Mouse (Mus musculus): ENCODE measurements around the gene Olfr9. TPM values are rescaled to one million over a fixed set of nuclear protein-coding genes. Genes with fewer than 3 reads are reported as not detected.
"Not testable (repeated sequence)": the region's sequence is repeated elsewhere in the genome, so short reads cannot be mapped to it uniquely, and the experiment has no call there.

Gene Olfr9
- not detected in 2 replicates for polyA plus RNA-seq (2015; fragmentation: Nextera tagmentation; extraction: Ambion mirVana)

GRCm38 (mm10) chr10:128989131-128989530 is at the start of gene Olfr9:
TSS of gene Olfr9 (plus strand) at chr10:128989431.
- H3K9me3 ChIP-seq (replicated peaks; ENCODE audit: control insufficient read depth, low read length); H3K27ac ChIP-seq (ENCODE audit: low read length); H3K9ac ChIP-seq (ENCODE audit: low read length); H3K36me3 ChIP-seq (ENCODE audit: control insufficient read depth, insufficient read depth); H3K4me3 ChIP-seq (ENCODE audit: low read length); ATAC-seq (replicated peaks; ENCODE audit: extremely low read depth, insufficient read depth, low FRiP score); H3K27me3 ChIP-seq (ENCODE audit: control insufficient read depth, insufficient read depth, low read length); H3K4me1 ChIP-seq (ENCODE audit: control insufficient read depth, insufficient read depth, low read length); H3K4me2 ChIP-seq (ENCODE audit: low read depth, low read length): not testable (repeated sequence)
- 58% methylated on average over 1 of the region's 1 CpGs for WGBS

GRCm38 (mm10) chr10:128940475-128941061 is 48.7 kb upstream of the Olfr9 start:
- no peak for ATAC-seq (replicated peaks; ENCODE audit: extremely low read depth, insufficient read depth, low FRiP score)
- Histone ChIP-seq H3K9me3 (replicated peaks; ENCODE audit: control insufficient read depth, low read length) (no peaks in the 10 kb centered on the region), H3K4me3 (ENCODE audit: low read length) (no peak overlapping the region), H3K27ac (ENCODE audit: low read length) (no peak overlapping the region), H3K4me2 (ENCODE audit: low read depth, low read length) (no peak overlapping the region), H3K36me3 (ENCODE audit: control insufficient read depth, insufficient read depth) (no peaks in the 10 kb centered on the region), H3K4me1 (ENCODE audit: control insufficient read depth, insufficient read depth, low read length) (no peaks in the 10 kb centered on the region), H3K9ac (ENCODE audit: low read length) (no peak overlapping the region), H3K27me3 (ENCODE audit: control insufficient read depth, insufficient read depth, low read length) (peaks cover 4% of the 10 kb centered on the region)
- 76% methylated on average over 10 of the region's 10 CpGs for WGBS

GRCm38 (mm10) chr10:128945675-128946074 is 43.6 kb upstream of the Olfr9 start:
- 13% methylated on average over 3 of the region's 3 CpGs for WGBS
- Histone ChIP-seq H3K36me3 (ENCODE audit: control insufficient read depth, insufficient read depth) (no peaks in the 10 kb centered on the region), H3K4me2 (ENCODE audit: low read depth, low read length) (no peak overlapping the region), H3K9me3 (replicated peaks; ENCODE audit: control insufficient read depth, low read length) (no peaks in the 10 kb centered on the region), H3K4me1 (ENCODE audit: control insufficient read depth, insufficient read depth, low read length) (no peaks in the 10 kb centered on the region), H3K27me3 (ENCODE audit: control insufficient read depth, insufficient read depth, low read length) (peaks cover 2% of the 10 kb centered on the region; the same call in 1 of the 2 replicates), H3K9ac (ENCODE audit: low read length) (no peak overlapping the region), H3K4me3 (ENCODE audit: low read length) (no peak overlapping the region), H3K27ac (ENCODE audit: low read length) (no peak overlapping the region)
- ATAC-seq (replicated peaks; ENCODE audit: extremely low read depth, insufficient read depth, low FRiP score): no peak

- WGBS: 85% methylated on average over 4 of the region's 4 CpGs
- H3K4me1 ChIP-seq (ENCODE audit: control insufficient read depth, insufficient read depth, low read length): no peaks in the 10 kb centered on the region
- H3K4me3 ChIP-seq (ENCODE audit: low read length): no peak overlapping the region
- no peak overlapping the region for H3K9ac ChIP-seq (ENCODE audit: low read length)
- no peak overlapping the region for H3K4me2 ChIP-seq (ENCODE audit: low read depth, low read length)
- H3K9me3 ChIP-seq (replicated peaks; ENCODE audit: control insufficient read depth, low read length): no peaks in the 10 kb centered on the region
- no peaks in the 10 kb centered on the region; the same call in 1 of the 2 replicates for H3K27me3 ChIP-seq (ENCODE audit: control insufficient read depth, insufficient read depth, low read length)
- H3K27ac ChIP-seq (ENCODE audit: low read length): no peak overlapping the region
- H3K36me3 ChIP-seq (ENCODE audit: control insufficient read depth, insufficient read depth): no peaks in the 10 kb centered on the region
- no peak for ATAC-seq (replicated peaks; ENCODE audit: extremely low read depth, insufficient read depth, low FRiP score)
Observed at GRCm38 (mm10) chr10:128947496-128947895, 41.7 kb upstream of the Olfr9 start.

GRCm38 (mm10) chr10:128950208-128950887 is 38.9 kb upstream of the Olfr9 start:
- Histone ChIP-seq H3K36me3 (ENCODE audit: control insufficient read depth, insufficient read depth) (no peaks in the 10 kb centered on the region), H3K4me3 (ENCODE audit: low read length) (no peak overlapping the region), H3K4me1 (ENCODE audit: control insufficient read depth, insufficient read depth, low read length) (no peaks in the 10 kb centered on the region), H3K27me3 (ENCODE audit: control insufficient read depth, insufficient read depth, low read length) (no peaks in the 10 kb centered on the region), H3K9me3 (replicated peaks; ENCODE audit: control insufficient read depth, low read length) (no peaks in the 10 kb centered on the region), H3K4me2 (ENCODE audit: low read depth, low read length) (no peak overlapping the region), H3K27ac (ENCODE audit: low read length) (no peak overlapping the region), H3K9ac (ENCODE audit: low read length) (no peak overlapping the region)
- 54% methylated on average over 16 of the region's 16 CpGs for WGBS
- ATAC-seq (replicated peaks; ENCODE audit: extremely low read depth, insufficient read depth, low FRiP score): no peak

GRCm38 (mm10) chr10:128958340-128958739 is 30.9 kb upstream of the Olfr9 start:
- 0 out of 2 replicates have a peak, but pooled peaks cover 6% of the 10 kb centered on the region for H3K4me1 ChIP-seq (ENCODE audit: control insufficient read depth, insufficient read depth, low read length)
- H3K27ac ChIP-seq (ENCODE audit: low read length): no peak overlapping the region
- H3K4me3 ChIP-seq (ENCODE audit: low read length): no peak overlapping the region
- H3K36me3 ChIP-seq (ENCODE audit: control insufficient read depth, insufficient read depth): no peaks in the 10 kb centered on the region
- no peak overlapping the region for H3K4me2 ChIP-seq (ENCODE audit: low read depth, low read length)
- no peak for ATAC-seq (replicated peaks; ENCODE audit: extremely low read depth, insufficient read depth, low FRiP score)
- no peak overlapping the region for H3K9ac ChIP-seq (ENCODE audit: low read length)
- no peaks in the 10 kb centered on the region for H3K9me3 ChIP-seq (replicated peaks; ENCODE audit: control insufficient read depth, low read length)
- 80% methylated on average over 10 of the region's 10 CpGs for WGBS
- peaks cover 2% of the 10 kb centered on the region; the same call in 1 of the 2 replicates for H3K27me3 ChIP-seq (ENCODE audit: control insufficient read depth, insufficient read depth, low read length)

GRCm38 (mm10) chr10:128960142-128960541 is 29.1 kb upstream of the Olfr9 start:
- 69% methylated on average over 4 of the region's 4 CpGs for WGBS
- Histone ChIP-seq H3K9ac (ENCODE audit: low read length) (no peak overlapping the region), H3K4me1 (ENCODE audit: control insufficient read depth, insufficient read depth, low read length) (0 out of 2 replicates have a peak, but pooled peaks cover 6% of the 10 kb centered on the region), H3K9me3 (replicated peaks; ENCODE audit: control insufficient read depth, low read length) (no peaks in the 10 kb centered on the region), H3K4me2 (ENCODE audit: low read depth, low read length) (no peak overlapping the region), H3K4me3 (ENCODE audit: low read length) (no peak overlapping the region), H3K27ac (ENCODE audit: low read length) (no peak overlapping the region), H3K36me3 (ENCODE audit: control insufficient read depth, insufficient read depth) (no peaks in the 10 kb centered on the region), H3K27me3 (ENCODE audit: control insufficient read depth, insufficient read depth, low read length) (peaks cover 2% of the 10 kb centered on the region; the same call in 1 of the 2 replicates)
- ATAC-seq (replicated peaks; ENCODE audit: extremely low read depth, insufficient read depth, low FRiP score): no peak; the same call in 1 of the 2 replicates

- Histone ChIP-seq H3K27me3 (ENCODE audit: control insufficient read depth, insufficient read depth, low read length) (peaks cover 2% of the 10 kb centered on the region; the same call in 1 of the 2 replicates), H3K4me2 (ENCODE audit: low read depth, low read length) (no peak within 1 kb of the TSS), H3K4me1 (ENCODE audit: control insufficient read depth, insufficient read depth, low read length) (0 out of 2 replicates have a peak, but pooled peaks cover 6% of the 10 kb centered on the region), H3K36me3 (ENCODE audit: control insufficient read depth, insufficient read depth) (no peaks in the 10 kb centered on the region), H3K9me3 (replicated peaks; ENCODE audit: control insufficient read depth, low read length) (no peaks in the 10 kb centered on the region), H3K27ac (ENCODE audit: low read length) (peak within 1 kb of the TSS; percentile 34; the same call in 1 of the 2 replicates), H3K9ac (ENCODE audit: low read length) (no peak within 1 kb of the TSS), H3K4me3 (ENCODE audit: low read length) (no peak within 1 kb of the TSS)
- ATAC-seq (replicated peaks; ENCODE audit: extremely low read depth, insufficient read depth, low FRiP score): peak; percentile 54; the same call in 1 of the 2 replicates
- 66% methylated on average over 12 of the region's 12 CpGs for WGBS
Observed at GRCm38 (mm10) chr10:128960590-128961584, 28.3 kb upstream of the Olfr9 start, which contains the start of gene Mettl7b. TSS of gene Mettl7b (minus strand) at chr10:128960988.
